23 mouse cellular contexts compared by ENCODE assay signal in the genomic region with DNA sequence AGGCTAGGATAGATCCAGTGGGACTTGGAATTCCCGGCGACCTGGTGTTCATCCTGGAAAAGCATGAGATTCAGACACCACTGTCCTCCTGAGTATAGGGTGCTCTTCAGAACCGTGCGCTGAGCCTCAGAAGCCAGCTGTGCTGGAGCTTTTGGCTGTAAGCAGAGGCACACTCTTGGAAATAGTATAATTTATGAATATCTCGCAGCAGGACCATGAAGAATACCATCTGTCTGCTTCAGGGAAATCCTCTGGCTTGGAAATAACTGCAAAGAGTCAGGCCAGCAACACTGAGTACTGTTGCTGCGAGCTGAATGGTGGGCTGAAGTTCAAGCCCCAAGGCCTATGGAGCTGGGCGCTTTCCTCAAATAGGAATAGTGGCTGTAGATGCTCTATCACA. TPM values are rescaled to one million over a fixed set of nuclear protein-coding genes. Genes with fewer than 3 reads are reported as not detected.
DNase-seq lines count a peak whose midpoint lies in the region; ATAC-seq and TF ChIP-seq lines count a peak whose summit lies in the region.
"Had no signal": no experiment of that assay in that cellular context is flagged by ENCODE, and none has a peak within 500 bp of the region (broad histone marks: within the 10 kb centered on the region; RNA-seq: fewer than 3 reads in every experiment).

No protein-coding gene starts in this region.

- H3K9ac ChIP-seq in forebrain, embryonic 16.5 days (replicated peaks; ENCODE audit: low read depth, low read length), result no peak overlapping the region
- no peak overlapping the region for H3K9ac ChIP-seq in forebrain, embryonic 12.5 days
- H3K9ac ChIP-seq in intestine, embryonic 14.5 days (ENCODE audit: low read length), result no peak overlapping the region
- no peak overlapping the region for H3K9ac ChIP-seq in intestine, postnatal 0 days (ENCODE audit: low read depth, low read length)
- no peak overlapping the region for H3K9ac ChIP-seq in midbrain, postnatal 0 days (replicated peaks; ENCODE audit: low read length, poor library complexity, severe bottlenecking)
- H3K9ac ChIP-seq: embryonic facial prominence, embryonic 15.5 days; liver, embryonic 15.5 days had no signal

- H3K4me3 ChIP-seq in forebrain, embryonic 16.5 days (replicated peaks; ENCODE audit: low read length), result no peak overlapping the region
- no peak overlapping the region for H3K4me3 ChIP-seq in forebrain, embryonic 12.5 days (replicated peaks)
- no peak overlapping the region for H3K4me3 ChIP-seq in intestine, embryonic 14.5 days (ENCODE audit: low read depth, low read length)
- H3K4me3 ChIP-seq in intestine, postnatal 0 days (ENCODE audit: low read depth, low read length), result no peak overlapping the region
- no peak overlapping the region for H3K4me3 ChIP-seq in midbrain, postnatal 0 days (ENCODE audit: low read depth, low read length)
- no peak overlapping the region for H3K4me3 ChIP-seq in midbrain, embryonic 10.5 days
- H3K4me3 ChIP-seq: embryonic facial prominence, embryonic 15.5 days; gastrocnemius, adult 2 months; heart, embryonic 10.5 days; layer of hippocampus, adult 2 months; limb, embryonic 10.5 days; liver, embryonic 15.5 days had no signal

- TF ChIP-seq CTCF in intestine, postnatal 0 days (IDR thresholded peaks at IDR 0.05; ENCODE audit: low read depth), result no peak
- no peak for TF ChIP-seq CTCF in midbrain, postnatal 0 days (IDR thresholded peaks at IDR 0.05)

- no peaks in the 10 kb centered on the region for H3K9me3 ChIP-seq in forebrain, embryonic 16.5 days (ENCODE audit: control insufficient read depth, low read length)
- H3K9me3 ChIP-seq in forebrain, embryonic 12.5 days, result no peaks in the 10 kb centered on the region
- H3K9me3 ChIP-seq in intestine, embryonic 14.5 days (ENCODE audit: control insufficient read depth, low read length), result no peaks in the 10 kb centered on the region
- no peaks in the 10 kb centered on the region for H3K9me3 ChIP-seq in intestine, postnatal 0 days (ENCODE audit: control insufficient read depth)
- H3K9me3 ChIP-seq in midbrain, postnatal 0 days (ENCODE audit: low read length), result no peaks in the 10 kb centered on the region
- H3K9me3 ChIP-seq in midbrain, embryonic 10.5 days (replicated peaks), result no peaks in the 10 kb centered on the region
- H3K9me3 ChIP-seq: embryonic facial prominence, embryonic 15.5 days; heart, embryonic 10.5 days; limb, embryonic 10.5 days; liver, embryonic 15.5 days had no signal

- WGBS in forebrain, embryonic 16.5 days, result 76% methylated on average over 7 of the region's 7 CpGs
- 94% methylated on average over 7 of the region's 7 CpGs for WGBS in forebrain, embryonic 12.5 days
- WGBS in intestine, embryonic 14.5 days, result 72% methylated on average over 7 of the region's 7 CpGs
- 77% methylated on average over 7 of the region's 7 CpGs for whole genome bisulfite sequencing in intestine, postnatal 0 days
- 88% methylated on average over 7 of the region's 7 CpGs for WGBS in midbrain, postnatal 0 days
- WGBS in midbrain, embryonic 10.5 days, result 94% methylated on average over 7 of the region's 7 CpGs

- no peak overlapping the region for H3K27ac ChIP-seq in forebrain, embryonic 16.5 days (ENCODE audit: low read length)
- H3K27ac ChIP-seq in forebrain, embryonic 12.5 days, result no peak overlapping the region
- no peak overlapping the region for H3K27ac ChIP-seq in intestine, embryonic 14.5 days (ENCODE audit: low read depth)
- H3K27ac ChIP-seq in intestine, postnatal 0 days (ENCODE audit: low read depth, low read length), result no peak overlapping the region
- H3K27ac ChIP-seq in midbrain, postnatal 0 days (ENCODE audit: low read depth, low read length), result no peak overlapping the region
- no peak overlapping the region for H3K27ac ChIP-seq in midbrain, embryonic 10.5 days (replicated peaks)
- H3K27ac ChIP-seq: embryonic facial prominence, embryonic 15.5 days; gastrocnemius, adult 2 months; heart, embryonic 10.5 days; layer of hippocampus, adult 2 months; limb, embryonic 10.5 days; liver, embryonic 15.5 days; macrophage had no signal

- H3K4me2 ChIP-seq in forebrain, embryonic 16.5 days (ENCODE audit: low read length), result no peak overlapping the region
- no peak overlapping the region for H3K4me2 ChIP-seq in forebrain, embryonic 12.5 days
- H3K4me2 ChIP-seq in intestine, embryonic 14.5 days (ENCODE audit: low read length), result no peak overlapping the region
- H3K4me2 ChIP-seq in intestine, postnatal 0 days (replicated peaks; ENCODE audit: low read depth), result no peak overlapping the region
- no peak overlapping the region for H3K4me2 ChIP-seq in midbrain, postnatal 0 days (ENCODE audit: low read depth, low read length, poor library complexity, severe bottlenecking)
- H3K4me2 ChIP-seq: embryonic facial prominence, embryonic 15.5 days; liver, embryonic 15.5 days had no signal

- DNase-seq in intestine, embryonic 14.5 days (ENCODE audit: low spot score), result no peak
- peak; percentile 32 for DNase-seq in midbrain, postnatal 0 days (ENCODE audit: low spot score)
- no peak for DNase-seq in midbrain, embryonic 10.5 days (ENCODE audit: low spot score)
- DNase-seq in adrenal gland, adult 8-10 months, result no peak
- DNase-seq: adrenal gland, postnatal 36 days; cerebellum, adult 18-20 months; gastrocnemius, adult 2 months; heart, postnatal 4 days; kidney, adult 8-10 months; kidney, postnatal 25 days; liver; right cerebral cortex, postnatal 4 days had no signal

- no peaks in the 10 kb centered on the region for H3K27me3 ChIP-seq in forebrain, embryonic 16.5 days (replicated peaks; ENCODE audit: control insufficient read depth, insufficient read depth, low read length)
- no peaks in the 10 kb centered on the region for H3K27me3 ChIP-seq in forebrain, embryonic 12.5 days
- H3K27me3 ChIP-seq in intestine, embryonic 14.5 days (replicated peaks; ENCODE audit: control insufficient read depth, insufficient read depth, low read length), result no peaks in the 10 kb centered on the region
- no peaks in the 10 kb centered on the region for H3K27me3 ChIP-seq in intestine, postnatal 0 days (replicated peaks; ENCODE audit: control insufficient read depth, insufficient read depth, low read length)
- H3K27me3 ChIP-seq in midbrain, postnatal 0 days (ENCODE audit: insufficient read depth, low read length), result no peaks in the 10 kb centered on the region
- no peaks in the 10 kb centered on the region for H3K27me3 ChIP-seq in midbrain, embryonic 10.5 days (ENCODE audit: low read depth, poor library complexity, severe bottlenecking)
- H3K27me3 ChIP-seq: embryonic facial prominence, embryonic 15.5 days; liver, embryonic 15.5 days had no signal

- H3K4me1 ChIP-seq in forebrain, embryonic 16.5 days (replicated peaks; ENCODE audit: control insufficient read depth, insufficient read depth, low read length), result peaks cover 7% of the 10 kb centered on the region; the same call in 1 of the 2 replicates
- peaks cover 4% of the 10 kb centered on the region; the same call in 1 of the 2 replicates for H3K4me1 ChIP-seq in forebrain, embryonic 12.5 days
- H3K4me1 ChIP-seq in intestine, embryonic 14.5 days (replicated peaks; ENCODE audit: control insufficient read depth, insufficient read depth, low read length), result peaks cover 3% of the 10 kb centered on the region
- no peaks in the 10 kb centered on the region for H3K4me1 ChIP-seq in intestine, postnatal 0 days (replicated peaks; ENCODE audit: control insufficient read depth, insufficient read depth, low read length)
- peaks cover 5% of the 10 kb centered on the region; the same call in 1 of the 2 replicates for H3K4me1 ChIP-seq in midbrain, postnatal 0 days (ENCODE audit: insufficient read depth, low read length)
- H3K4me1 ChIP-seq in midbrain, embryonic 10.5 days, result no peaks in the 10 kb centered on the region
- H3K4me1 ChIP-seq: embryonic facial prominence, embryonic 15.5 days; heart, embryonic 10.5 days; limb, embryonic 10.5 days; liver, embryonic 15.5 days had no signal

- peaks cover 38% of the 10 kb centered on the region for H3K36me3 ChIP-seq in forebrain, embryonic 16.5 days (ENCODE audit: control insufficient read depth, insufficient read depth)
- peaks cover 89% of the 10 kb centered on the region for H3K36me3 ChIP-seq in forebrain, embryonic 12.5 days (replicated peaks)
- no peaks in the 10 kb centered on the region for H3K36me3 ChIP-seq in intestine, embryonic 14.5 days (ENCODE audit: control insufficient read depth, insufficient read depth, low read length)
- no peaks in the 10 kb centered on the region for H3K36me3 ChIP-seq in intestine, postnatal 0 days (ENCODE audit: control insufficient read depth, insufficient read depth)
- H3K36me3 ChIP-seq in midbrain, postnatal 0 days (ENCODE audit: insufficient read depth, low read length), result peaks cover 50% of the 10 kb centered on the region
- peaks cover 98% of the 10 kb centered on the region for H3K36me3 ChIP-seq in midbrain, embryonic 10.5 days
- H3K36me3 ChIP-seq: embryonic facial prominence, embryonic 15.5 days; heart, embryonic 10.5 days; liver, embryonic 15.5 days had no signal

- ATAC-seq in forebrain, embryonic 16.5 days, result peak; percentile 32; the same call in 1 of the 2 replicates
- ATAC-seq in forebrain, embryonic 12.5 days (ENCODE audit: low FRiP score), result no peak
- 0 out of 2 replicates have a peak, but pooled peaks have one; percentile 23 for ATAC-seq in intestine, embryonic 14.5 days (replicated peaks; ENCODE audit: low FRiP score, low TSS enrichment, low read depth)
- ATAC-seq in intestine, postnatal 0 days, result no peak
- ATAC-seq in midbrain, postnatal 0 days (ENCODE audit: low FRiP score), result no peak
- ATAC-seq: midbrain, embryonic 16.5 days had no signal

RNA-seq across cellular contexts. Expression of a gene that starts 29.9 kb away (rescaled TPM):
- 8.7 and 12.4 TPM in 2 replicates for polyA plus RNA-seq in forebrain, embryonic 16.5 days (2015; fragmentation: Nextera tagmentation; extraction: Ambion mirVana)
- 1.6 and 2.3 TPM in 2 replicates for polyA plus RNA-seq in forebrain, embryonic 12.5 days (2016; fragmentation: Nextera tagmentation; extraction: Ambion mirVana)
- polyA plus RNA-seq in intestine, embryonic 14.5 days (2014; fragmentation: Nextera tagmentation; extraction: Ambion mirVana), result 2.7 and 3.0 TPM in 2 replicates
- 0.68 and 0.73 TPM in 2 replicates for polyA plus RNA-seq in intestine, postnatal 0 days (2015; fragmentation: Nextera tagmentation; extraction: Ambion mirVana)
- total RNA-seq in midbrain, postnatal 0 days (2014; rRNA removed), result 18.6 and 22.5 TPM in 2 replicates
- 28.1 and 31.1 TPM in 2 replicates for polyA plus RNA-seq in midbrain, postnatal 0 days (2015; fragmentation: Nextera tagmentation; extraction: Ambion mirVana)
- 0.53 and 0.93 TPM in 2 replicates for polyA plus RNA-seq in midbrain, embryonic 10.5 days (2016; fragmentation: Nextera tagmentation; extraction: Ambion mirVana)
- total RNA-seq in adrenal gland, adult 8-10 months (2022), result under 1 TPM in 3 of 4 experiments, not detected in 1; 0.24 to 0.52 (median 0.24) TPM
- total RNA-seq: gastrocnemius, adult 2 months; gastrocnemius, postnatal 4 days had no signal
- polyA plus RNA-seq: liver, embryonic 15.5 days; macrophage had no signal

Comparison
In these comparisons a context has a peak if more than half of its experiments do, and no peak if none do; other contexts are left out.
1. ATAC-seq: peak in forebrain, embryonic 16.5 days (single experiment) and intestine, embryonic 14.5 days (single experiment); none in forebrain, embryonic 12.5 days (single experiment), intestine, postnatal 0 days (single experiment) and midbrain, postnatal 0 days (single experiment).